Mouse (Mus musculus): ENCODE measurements around the gene Lrrc42.

Lrrc42 gene

GRCm38 (mm10) chr4:107249471-107249870, 3.9 kb downstream of the Lrrc42 start:
- no peak for DNase-seq (ENCODE audit: extremely low spot score, low spot score)

- DNase-seq (ENCODE audit: extremely low spot score, low spot score): no peak
These were observed 5.3 kb downstream of the Lrrc42 start for GRCm38 (mm10) chr4:107248061-107248460.

DNA sequence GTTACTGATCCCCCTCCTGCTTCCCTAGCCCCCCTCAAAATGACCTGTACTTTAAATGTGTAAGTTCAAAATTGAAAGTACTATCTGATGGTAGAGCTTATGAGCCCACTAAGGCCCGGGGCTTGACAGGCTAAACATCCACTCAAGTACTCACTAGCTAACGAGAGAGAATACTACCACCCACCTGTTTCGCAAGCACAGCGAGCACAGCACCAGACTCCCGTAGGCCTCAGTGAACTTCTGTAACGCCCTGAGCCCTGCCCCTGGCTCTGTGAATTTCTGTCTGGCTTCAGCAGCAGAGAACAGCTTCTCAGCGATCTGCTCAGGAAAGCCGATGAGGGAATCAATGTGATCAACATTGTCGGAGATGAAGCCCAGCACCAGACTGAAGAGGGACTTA, 6.2 kb downstream of the Lrrc42 start:
- no peak for DNase-seq (ENCODE audit: extremely low spot score, low spot score)

GRCm38 (mm10) chr4:107246040-107246439, 7.3 kb downstream of the Lrrc42 start:
- DNase-seq (ENCODE audit: extremely low spot score, low spot score): no peak

DNA sequence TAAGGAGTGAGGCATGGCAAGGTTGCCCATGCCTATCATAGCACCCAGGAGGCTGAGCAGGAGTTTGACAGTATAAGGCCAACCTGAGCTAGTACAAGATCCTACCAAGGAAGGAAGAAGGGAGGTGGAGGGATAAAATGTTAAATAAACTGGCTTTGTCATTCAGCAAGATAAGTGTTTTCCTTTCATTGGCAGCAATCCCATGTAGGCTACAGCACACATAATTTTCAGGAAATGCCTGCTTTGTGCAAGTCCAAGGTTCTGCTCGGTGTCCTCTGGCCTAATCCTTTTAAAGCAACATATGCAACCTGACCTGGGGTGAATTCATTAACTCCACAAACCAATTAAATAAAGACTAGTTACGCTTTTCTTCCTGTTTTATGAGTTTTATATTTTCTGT, 8.0 kb downstream of the Lrrc42 start:
- DNase-seq (ENCODE audit: extremely low spot score, low spot score): no peak

GRCm38 (mm10) chr4:107243365-107244333, 9.7 kb downstream of the Lrrc42 start:
- no peak for DNase-seq (ENCODE audit: extremely low spot score, low spot score)

DNA sequence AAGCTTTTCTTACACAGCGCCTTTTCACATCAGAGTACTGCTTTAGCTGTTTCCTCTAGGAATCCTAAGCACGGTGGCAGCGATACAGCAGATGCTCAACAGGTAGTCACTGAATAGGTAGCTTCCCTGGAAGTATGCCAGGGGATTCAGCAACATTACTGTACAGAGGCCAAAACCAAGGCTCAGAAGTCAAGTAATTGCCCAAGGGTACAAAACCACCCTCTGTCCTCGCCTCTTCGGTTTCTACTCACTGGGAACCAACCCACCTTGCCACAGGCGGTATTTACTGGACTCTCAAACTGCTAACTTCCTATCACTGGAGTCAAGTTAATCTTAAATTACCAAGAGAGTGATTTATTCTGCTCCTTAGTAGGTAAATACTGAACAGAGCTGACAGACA, 13.1 kb downstream of the Lrrc42 start:
- no peak for DNase-seq (ENCODE audit: extremely low spot score, low spot score)

- DNase-seq (ENCODE audit: extremely low spot score, low spot score): no peak
These were observed 15.1 kb downstream of the Lrrc42 start for GRCm38 (mm10) chr4:107238253-107238652.

- DNase-seq (ENCODE audit: extremely low spot score, low spot score): no peak
These were observed 21.1 kb downstream of the Lrrc42 start for GRCm38 (mm10) chr4:107232219-107232618.

GRCm38 (mm10) chr4:107226313-107226712, 27.0 kb downstream of the Lrrc42 start:
- no peak for DNase-seq (ENCODE audit: extremely low spot score, low spot score)

GRCm38 (mm10) chr4:107223225-107224204, 29.8 kb downstream of the Lrrc42 start:
- no peak for DNase-seq (ENCODE audit: extremely low spot score, low spot score)

GRCm38 (mm10) chr4:107221524-107221923, 31.8 kb downstream of the Lrrc42 start:
- DNase-seq (ENCODE audit: extremely low spot score, low spot score): no peak

DNA sequence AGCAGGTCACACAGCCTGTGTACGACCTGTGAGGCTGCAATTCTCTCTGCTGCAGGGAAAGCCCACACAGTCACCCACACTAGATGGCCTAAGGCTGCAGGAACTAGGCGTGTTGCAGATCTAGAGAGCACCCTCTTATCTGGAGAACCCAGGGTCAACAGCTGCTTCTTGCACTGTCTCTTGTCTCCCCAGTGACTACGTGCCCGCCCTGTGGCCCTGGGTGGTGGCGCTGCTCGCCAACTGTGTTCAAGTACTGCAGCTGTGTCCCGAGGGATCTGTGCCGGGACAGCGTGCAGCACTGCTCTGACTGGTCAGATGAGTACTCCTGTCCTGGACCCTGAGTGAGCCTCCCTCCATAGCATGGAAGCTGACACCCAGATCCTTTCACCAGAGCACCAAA, 35.8 kb downstream of the Lrrc42 start:
- DNase-seq (ENCODE audit: extremely low spot score, low spot score): no peak

DNA sequence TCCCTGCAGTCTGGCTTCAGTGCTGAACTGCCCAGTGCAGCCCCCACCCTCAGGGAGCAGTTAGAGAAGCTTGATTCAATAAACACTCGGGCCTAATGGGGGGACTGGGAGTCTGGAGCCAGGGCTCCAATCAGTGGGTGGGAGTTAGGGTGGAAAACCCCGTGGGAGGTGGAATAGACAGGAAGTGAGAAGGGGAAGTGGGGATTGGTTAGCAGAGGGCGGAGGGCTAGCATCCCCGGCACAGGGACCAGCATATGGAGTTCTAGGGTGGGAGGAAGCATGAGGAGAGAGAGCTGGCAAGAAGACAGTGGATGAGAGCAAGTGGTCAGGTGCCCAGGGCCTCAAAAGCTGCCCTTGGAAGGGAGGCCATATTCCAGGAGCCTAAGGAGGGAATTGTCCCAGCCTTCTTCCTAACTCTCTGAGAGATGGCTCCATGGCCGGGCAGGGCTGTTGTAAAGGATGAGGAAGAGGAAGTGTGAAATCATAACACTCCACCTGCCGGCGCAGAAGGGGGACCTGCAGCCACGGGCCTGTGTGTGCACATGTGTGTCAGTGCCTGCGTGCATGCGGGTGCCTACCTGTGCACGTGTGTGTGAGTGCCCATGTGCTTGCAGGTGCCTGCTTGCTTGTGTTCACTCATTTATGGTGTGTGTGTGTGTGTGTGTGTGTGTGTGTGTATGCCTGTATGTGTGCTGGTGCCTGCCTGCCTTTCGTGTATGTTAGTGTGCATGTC, 39.9 kb downstream of the Lrrc42 start:
- no peak for DNase-seq (ENCODE audit: extremely low spot score, low spot score)

- no peak for DNase-seq (ENCODE audit: extremely low spot score, low spot score)
These were observed 41.4 kb downstream of the Lrrc42 start for GRCm38 (mm10) chr4:107211936-107212335.

GRCm38 (mm10) chr4:107211465-107211864, 41.9 kb downstream of the Lrrc42 start:
- no peak for DNase-seq (ENCODE audit: extremely low spot score, low spot score)

DNA sequence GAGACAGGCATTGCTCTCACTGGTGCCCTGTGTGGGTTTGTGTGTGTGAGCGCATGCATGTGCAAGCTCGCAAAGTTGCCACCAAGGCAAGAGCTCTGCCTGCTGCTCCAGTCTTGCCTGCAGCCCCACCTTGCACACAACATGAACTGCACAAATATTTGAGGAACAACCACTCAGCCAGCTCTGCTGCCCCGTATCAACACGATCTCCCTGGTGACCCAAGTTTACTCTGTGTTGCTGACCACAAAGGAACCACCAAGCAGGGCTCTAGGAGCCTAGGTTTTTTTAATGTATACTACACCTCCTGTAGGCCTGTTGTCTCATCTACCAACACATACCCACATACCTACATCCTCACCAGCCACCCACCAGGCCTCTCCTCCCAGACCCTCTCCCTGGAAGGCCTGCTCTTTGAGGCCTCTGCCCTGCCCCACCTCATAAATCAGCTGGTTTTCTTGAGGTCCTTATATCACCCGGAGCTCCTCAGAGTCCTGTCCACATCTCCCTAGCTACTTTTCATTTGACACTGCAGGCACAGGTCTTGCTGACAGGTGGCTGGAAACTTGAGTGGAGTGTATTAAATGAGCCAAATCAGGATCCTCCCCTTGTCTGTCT, 42.7 kb downstream of the Lrrc42 start:
- no peak for DNase-seq (ENCODE audit: extremely low spot score, low spot score)

DNA sequence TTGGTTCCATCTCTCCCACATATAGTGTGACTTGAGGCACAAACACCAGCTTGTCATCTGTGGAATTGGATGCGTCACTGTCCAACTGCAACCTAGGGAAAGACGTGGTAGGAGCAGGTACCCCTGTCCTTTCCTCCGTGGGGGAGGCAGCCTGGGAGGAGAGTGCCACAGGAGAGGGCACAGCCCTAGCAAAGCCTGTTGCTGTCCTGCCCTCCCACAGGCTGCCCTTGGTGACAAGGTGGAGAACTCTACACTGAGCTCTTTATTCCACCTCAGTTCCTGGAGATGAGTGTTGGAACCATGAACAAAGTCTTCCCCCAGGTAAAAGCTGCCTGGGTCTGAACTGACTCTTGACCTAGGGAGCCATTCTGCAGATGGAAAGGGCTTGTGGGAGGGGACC, 44.5 kb downstream of the Lrrc42 start, which contains the start of gene Ldlrad1:
Ldlrad1 (plus strand) TSS at position 301 of the 400 bp plus-strand sequence.
- no peak for DNase-seq (ENCODE audit: extremely low spot score, low spot score)

- no peak for DNase-seq (ENCODE audit: extremely low spot score, low spot score)
These were observed 46.3 kb downstream of the Lrrc42 start for GRCm38 (mm10) chr4:107207016-107207415.

DNA sequence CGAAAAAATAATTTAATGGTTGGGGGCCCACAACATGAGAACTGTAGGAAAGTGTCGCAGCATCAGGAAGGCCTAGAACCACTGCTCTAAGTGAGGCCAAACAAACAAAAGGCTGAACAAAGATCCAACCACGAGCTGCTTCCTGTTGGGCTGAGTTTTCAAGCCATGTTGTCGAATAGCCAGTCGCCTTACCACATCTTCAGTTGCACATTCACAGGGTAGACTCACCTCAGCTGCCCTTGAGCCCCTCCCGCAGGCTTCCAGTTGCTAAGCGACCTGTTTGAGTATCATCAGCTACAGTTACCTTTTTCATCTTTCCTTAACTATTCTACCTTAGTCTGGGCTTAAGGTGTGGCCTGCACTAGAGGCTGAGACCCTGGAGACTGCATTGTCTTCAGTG, 50.3 kb downstream of the Lrrc42 start:
- no peak for DNase-seq (ENCODE audit: extremely low spot score, low spot score)

DNA sequence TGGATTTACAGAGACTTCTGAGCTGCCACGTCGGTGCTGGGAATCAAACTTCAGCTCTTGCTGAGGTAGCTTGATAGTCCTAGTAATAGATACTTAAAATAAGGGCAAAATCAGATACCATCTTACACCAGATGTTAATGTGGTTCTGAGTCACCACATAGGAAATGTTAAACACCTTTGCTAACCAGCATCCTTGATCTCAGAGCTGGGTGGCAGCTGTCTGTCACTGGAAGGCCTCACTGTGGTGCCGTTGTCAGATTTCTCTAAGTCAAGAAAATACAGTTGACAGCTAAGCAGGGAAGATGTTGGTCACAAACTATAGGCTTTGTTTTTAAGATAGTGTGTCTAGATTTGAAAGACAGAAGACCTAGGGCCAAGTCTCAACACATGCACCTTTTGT, 51.6 kb downstream of the Lrrc42 start:
- DNase-seq (ENCODE audit: extremely low spot score, low spot score): no peak

All from neural tube, embryonic 10.5 days (tissue).